Mouse (Mus musculus) liver, embryonic 14.5 days (tissue): Measurements from ENCODE around the gene Apbb2. TPM values are rescaled to one million over a fixed set of nuclear protein-coding genes. Genes with fewer than 3 reads are reported as not detected.

Source experiments
- ATAC-seq: fragments of 200-750 bp; cut with Nextera tagmentation; 2 replicates; pipeline ENCODE4 v1.8.0; 2017; ENCODE audit warnings: moderate number of reproducible peaks, mild to moderate bottlenecking, moderate library complexity; ENCODE audit not compliant: insufficient read depth
- DNase-seq, 3 experiments: peaks; one replicate each; pipeline ENCODE4 v3.0.0-alpha.2; 2012 to 2013; ENCODE audit warnings: low read depth in 3 of 3, low spot score in 3 of 3
- H3K27ac ChIP-seq: fragments of 300-500 bp; sonication (generic); 2 replicates; pipeline ENCODE4 v1.5.1; 2014; ENCODE audit warnings: moderate library complexity, mild to moderate bottlenecking, control low read depth, inconsistent platforms
- H3K27me3 ChIP-seq: fragments of 300-500 bp; sonication (generic); 2 replicates; pipeline ENCODE4 v1.6.1; 2014; ENCODE audit warnings: mild to moderate bottlenecking, low read length, moderate library complexity; ENCODE audit not compliant: control insufficient read depth, insufficient read depth
- H3K36me3 ChIP-seq: fragments of 300-500 bp; sonication (generic); replicated peaks from 2 replicates; pipeline ENCODE4 v1.6.1; 2014; ENCODE audit warnings: low read depth; ENCODE audit not compliant: control insufficient read depth, insufficient read depth
- H3K4me1 ChIP-seq, 2 experiments: fragments of 200-500 bp in 1 of 2; fragments of 300-500 bp in 1 of 2; sonication (generic) in 1 of 2; replicated peaks; 2 replicates each; pipeline ENCODE4 v1.6.1; 2012 to 2014; ENCODE audit warnings: antibody characterized with exemption in 1 of 2, inconsistent platforms in 1 of 2, low read length in 1 of 2; ENCODE audit not compliant: control insufficient read depth in 2 of 2, insufficient read depth in 2 of 2
- H3K4me2 ChIP-seq: fragments of 300-500 bp; sonication (generic); 2 replicates; pipeline ENCODE4 v1.6.1; 2014; ENCODE audit warnings: low read depth, mild to moderate bottlenecking, control low read depth, moderate library complexity
- H3K4me3 ChIP-seq, 2 experiments: fragments of 200-500 bp in 1 of 2; fragments of 300-500 bp in 1 of 2; sonication (generic) in 1 of 2; 2 replicates each; pipeline ENCODE4 v1.5.1; 2012 to 2014; ENCODE audit warnings: low read depth in 2 of 2, low read length in 2 of 2, mild to moderate bottlenecking in 2 of 2, control low read depth in 1 of 2, inconsistent platforms in 1 of 2, moderate library complexity in 1 of 2; ENCODE audit not compliant: insufficient read depth in 1 of 2
- H3K9ac ChIP-seq: fragments of 300-500 bp; sonication (generic); replicated peaks from 2 replicates; pipeline ENCODE4 v1.6.1; 2014; ENCODE audit warnings: mild to moderate bottlenecking, control low read depth, moderate library complexity
- H3K9me3 ChIP-seq: fragments of 300-500 bp; sonication (generic); 2 replicates; pipeline ENCODE4 v1.6.1; 2016; ENCODE audit warnings: low read length, mixed read lengths; ENCODE audit not compliant: control insufficient read depth
- CTCF ChIP-seq: IDR thresholded peaks from 2 replicates; pipeline ENCODE4 v1.5.1; 2016; ENCODE audit warnings: antibody characterized with exemption, low read depth, control low read depth
- EP300 ChIP-seq: IDR thresholded peaks from 2 replicates; pipeline ENCODE4 v1.6.1; 2016; ENCODE audit warnings: antibody characterized with exemption, low read depth
- WGBS: fragments of 180-500 bp; shearing (Covaris S2); extraction: QIAGEN DNeasy Blood & Tissue Kit; methylation state at CpG from one replicate; pipeline ENCODE4 v1.1.7; 2014; ENCODE audit not compliant: insufficient replicate concordance; 5-methylcytosine and 5-hydroxymethylcytosine counted together
- polyA plus RNA-seq, 2 experiments: library from polyadenylated mRNA; depleted of rRNA in 1 of 2; stranded (reverse) in 1 of 2; unstranded in 1 of 2; fragments of >200 nt; fragmentation: Nextera tagmentation in 1 of 2; extraction: Ambion mirVana in 1 of 2; gene quantifications; 2 replicates each; pipeline versions ENCODE4 v1.2.1 to v1.2.3; 2012 to 2014

Apbb2 gene
- polyA plus RNA-seq, 2 experiments = 0.92 to 2.8 TPM

DNA sequence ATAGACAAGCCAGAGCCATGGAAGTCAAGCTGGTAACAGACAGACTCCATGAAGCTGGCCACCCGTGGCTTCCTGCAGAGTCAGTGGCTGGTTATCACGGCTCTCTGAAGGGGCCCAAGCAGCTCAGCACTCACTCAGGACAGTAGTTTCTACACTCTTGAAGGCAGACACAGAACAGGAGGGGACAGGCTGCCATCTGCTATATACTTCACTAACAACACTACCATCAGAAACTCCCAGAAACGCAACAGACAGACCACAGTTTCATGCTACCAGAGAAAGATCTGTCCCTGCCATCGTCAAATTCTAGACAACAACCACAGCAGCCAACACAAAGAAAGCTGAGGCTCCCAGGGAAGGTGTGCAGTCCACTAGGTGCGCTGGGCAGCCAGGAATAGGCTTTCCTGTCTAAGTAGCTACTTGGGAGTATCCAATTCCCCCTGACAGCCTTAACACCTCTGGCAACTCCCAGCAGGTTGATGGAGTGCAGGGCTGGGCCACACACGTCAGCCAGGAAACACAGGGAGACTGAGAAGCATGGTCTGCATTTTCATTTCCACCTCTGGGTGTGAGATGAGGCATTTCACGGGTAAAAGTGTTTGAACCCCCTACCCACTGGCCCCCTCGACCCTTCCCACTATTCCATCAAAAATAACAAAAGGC lies 81.8 kb downstream of the Apbb2 start:
- Histone ChIP-seq H3K9me3 (no peaks in the 10 kb centered on the region), H3K36me3 (no peaks in the 10 kb centered on the region), H3K4me2 (no peak overlapping the region), H3K4me1 (peaks cover 0 to 2% of the 10 kb centered on the region in 2 experiments; a peak in 1 of 4 replicates), H3K27ac (no peak overlapping the region), H3K27me3 (no peaks in the 10 kb centered on the region), H3K9ac (no peak overlapping the region), H3K4me3 (no peak overlapping the region)
- TF ChIP-seq CTCF (no peak), EP300 (no peak)
- ATAC-seq = no peak
- DNase-seq = no peak
- WGBS = 29% methylated on average over 8 of the region's 8 CpGs

DNA sequence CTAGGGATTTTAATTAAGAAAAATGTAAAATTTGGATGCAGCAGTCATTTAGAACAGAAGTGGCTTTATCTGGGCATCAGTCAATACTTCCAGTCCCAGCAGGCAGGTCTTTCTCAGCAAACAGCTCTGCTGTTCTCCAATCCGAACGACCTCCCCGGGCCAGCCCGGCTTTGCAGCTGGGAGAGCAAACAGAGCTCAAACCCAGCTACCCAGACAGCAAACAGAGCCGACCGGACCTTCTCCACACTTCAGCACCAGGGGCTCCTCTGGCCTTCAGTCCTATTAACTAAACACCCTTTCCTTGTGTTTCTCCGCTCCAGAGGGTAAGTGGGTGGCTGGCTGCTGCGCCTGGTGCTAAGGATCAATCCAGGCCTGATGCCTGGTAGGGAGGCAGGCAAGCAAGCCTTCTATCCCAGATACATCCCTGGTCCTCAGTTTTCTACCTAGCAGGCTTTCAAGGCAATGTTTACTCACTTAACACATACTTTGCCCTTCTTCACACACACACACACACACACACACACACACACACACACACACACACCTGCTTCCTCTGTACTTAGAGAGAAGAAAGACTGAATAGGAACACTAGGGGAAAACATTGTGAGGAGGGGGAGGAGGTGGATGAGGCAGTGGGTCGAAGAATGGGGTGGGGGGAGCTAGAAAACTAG lies 82.9 kb downstream of the Apbb2 start:
- H3K4me1 ChIP-seq = peaks cover 0 to 2% of the 10 kb centered on the region in 2 experiments; a peak in 1 of 4 replicates
- no peaks in the 10 kb centered on the region for H3K36me3 ChIP-seq
- TF ChIP-seq EP300 = no peak
- no peak for TF ChIP-seq CTCF
- H3K27ac ChIP-seq = no peak overlapping the region
- no peak overlapping the region for H3K4me2 ChIP-seq
- no peak overlapping the region for H3K9ac ChIP-seq
- DNase-seq = peak in 1 of 3 experiments; percentile 4
- 54% methylated on average over 9 of the region's 9 CpGs for WGBS
- no peaks in the 10 kb centered on the region for H3K27me3 ChIP-seq
- H3K9me3 ChIP-seq = no peaks in the 10 kb centered on the region
- 0 out of 2 replicates have a peak, but pooled peaks have one; percentile 26 for ATAC-seq
- no peak overlapping the region for H3K4me3 ChIP-seq

- Histone ChIP-seq H3K4me3 (no peak overlapping the region), H3K9ac (no peak overlapping the region), H3K27me3 (no peaks in the 10 kb centered on the region), H3K4me1 (peaks cover 0 to 2% of the 10 kb centered on the region in 2 experiments; a peak in 1 of 4 replicates), H3K4me2 (no peak overlapping the region), H3K36me3 (no peaks in the 10 kb centered on the region), H3K27ac (no peak overlapping the region), H3K9me3 (no peaks in the 10 kb centered on the region)
- TF ChIP-seq CTCF (no peak), EP300 (no peak)
- DNase-seq = no peak
- WGBS = 83% methylated on average over 14 of the region's 14 CpGs
- no peak for ATAC-seq
Observed at GRCm38 (mm10) chr5:66533711-66534425, 84.7 kb downstream of the Apbb2 start.

DNA sequence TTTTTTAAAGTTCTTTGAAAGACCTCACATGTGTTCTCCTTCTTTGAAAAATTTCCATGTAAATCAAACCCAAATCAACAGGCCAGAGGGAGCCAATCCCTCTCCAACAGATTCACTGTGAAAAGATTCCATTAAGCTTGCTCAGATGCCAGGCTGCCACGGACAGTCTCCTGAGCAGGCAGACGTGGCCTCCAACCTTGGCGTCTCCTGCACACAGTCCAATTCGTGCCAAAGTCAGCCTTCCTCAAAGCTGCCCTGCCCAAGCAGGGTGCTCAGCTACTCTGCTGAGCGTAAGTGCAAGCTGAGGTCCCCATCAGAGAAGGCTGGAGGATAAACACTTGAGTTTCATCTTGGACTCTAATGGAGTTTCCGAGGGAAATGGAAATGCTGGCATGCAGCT lies 85.8 kb downstream of the Apbb2 start:
- TF ChIP-seq CTCF (no peak), EP300 (no peak)
- Histone ChIP-seq H3K27ac (no peak overlapping the region), H3K9me3 (no peaks in the 10 kb centered on the region), H3K4me3 (no peak overlapping the region), H3K9ac (no peak overlapping the region), H3K27me3 (no peaks in the 10 kb centered on the region), H3K4me2 (no peak overlapping the region), H3K4me1 (peaks cover 0 to 2% of the 10 kb centered on the region in 2 experiments; a peak in 1 of 4 replicates), H3K36me3 (no peaks in the 10 kb centered on the region)
- no peak for ATAC-seq
- DNase-seq = no peak
- 63% methylated on average over 6 of the region's 6 CpGs for WGBS

- H3K4me2 ChIP-seq = no peak overlapping the region
- whole genome bisulfite sequencing = 74% methylated on average over 4 of the region's 4 CpGs
- DNase-seq = no peak
- no peaks in the 10 kb centered on the region for H3K4me1 ChIP-seq
- no peak overlapping the region for H3K9ac ChIP-seq
- H3K9me3 ChIP-seq = no peaks in the 10 kb centered on the region
- H3K27me3 ChIP-seq = no peaks in the 10 kb centered on the region
- no peak for ATAC-seq
- H3K36me3 ChIP-seq = no peaks in the 10 kb centered on the region
- TF ChIP-seq EP300 = no peak
- TF ChIP-seq CTCF = no peak
- no peak overlapping the region for H3K4me3 ChIP-seq
- no peak overlapping the region for H3K27ac ChIP-seq
Observed at GRCm38 (mm10) chr5:66530361-66530760, 88.2 kb downstream of the Apbb2 start.
